Mouse (Mus musculus) midbrain, embryonic 13.5 days (tissue): Measurements from ENCODE around the gene Zfp646. TPM values are rescaled to one million over a fixed set of nuclear protein-coding genes. Genes with fewer than 3 reads are reported as not detected.

ENCODE experiments used
- ATAC-seq: fragments of 200-750 bp; cut with Nextera tagmentation; 2 replicates; pipeline ENCODE4 v1.8.0; 2017; ENCODE audit warnings: mild to moderate bottlenecking, moderate TSS enrichment, moderate library complexity
- H3K27ac ChIP-seq: fragments of 300-500 bp; sonication (generic); 2 replicates; pipeline ENCODE4 v1.5.1; 2015; ENCODE audit warnings: inconsistent platforms, mild to moderate bottlenecking, moderate library complexity
- H3K27me3 ChIP-seq: fragments of 300-500 bp; sonication (generic); 2 replicates; pipeline ENCODE4 v1.6.1; 2015; ENCODE audit warnings: mild to moderate bottlenecking, inconsistent platforms
- H3K36me3 ChIP-seq: fragments of 300-500 bp; sonication (generic); 2 replicates; pipeline ENCODE4 v1.6.1; 2015; ENCODE audit warnings: mild to moderate bottlenecking, inconsistent platforms
- H3K4me1 ChIP-seq: fragments of 300-500 bp; sonication (generic); replicated peaks from 2 replicates; pipeline ENCODE4 v1.6.1; 2015; ENCODE audit warnings: inconsistent platforms
- H3K4me2 ChIP-seq: fragments of 300-500 bp; sonication (generic); replicated peaks from 2 replicates; pipeline ENCODE4 v1.6.1; 2015; ENCODE audit warnings: moderate library complexity, mild to moderate bottlenecking, inconsistent platforms
- H3K4me3 ChIP-seq: fragments of 300-500 bp; sonication (generic); replicated peaks from 2 replicates; pipeline ENCODE4 v1.5.1; 2015; ENCODE audit warnings: mild to moderate bottlenecking, inconsistent platforms
- H3K9ac ChIP-seq: fragments of 300-500 bp; sonication (generic); replicated peaks from 2 replicates; pipeline ENCODE4 v1.6.1; 2015; ENCODE audit warnings: mild to moderate bottlenecking, inconsistent platforms
- H3K9me3 ChIP-seq: fragments of 300-500 bp; sonication (generic); 2 replicates; pipeline ENCODE4 v1.6.1; 2016; ENCODE audit warnings: mild to moderate bottlenecking, inconsistent platforms
- WGBS: fragments of 180-500 bp; shearing (Covaris S2); methylation state at CpG from one replicate; pipeline ENCODE4 v1.1.7; 2015; 5-methylcytosine and 5-hydroxymethylcytosine counted together
- polyA plus RNA-seq: library from polyadenylated mRNA; unstranded; fragments of >200 nt; fragmentation: Nextera tagmentation; extraction: Ambion mirVana; gene quantifications from 2 replicates; pipeline ENCODE4 v1.2.1, GENCODE M21; 2015

Zfp646 gene
- polyA plus RNA-seq, 1 experiment from 2014 or later, result 16.0 TPM

GRCm38 (mm10) chr7:127926846-127927245, 50.8 kb downstream of the Zfp646 start:
- H3K4me1 ChIP-seq, result no peaks in the 10 kb centered on the region
- no peak overlapping the region for H3K27ac ChIP-seq
- no peak overlapping the region for H3K4me3 ChIP-seq
- H3K36me3 ChIP-seq, result peaks cover 57% of the 10 kb centered on the region
- H3K9me3 ChIP-seq, result no peaks in the 10 kb centered on the region
- H3K4me2 ChIP-seq, result no peak overlapping the region
- 90% methylated on average over 11 of the region's 11 CpGs for WGBS
- peaks cover 30% of the 10 kb centered on the region for H3K27me3 ChIP-seq
- H3K9ac ChIP-seq, result no peak overlapping the region
- ATAC-seq, result no peak

- H3K9me3 ChIP-seq, result no peaks in the 10 kb centered on the region
- no peak for ATAC-seq
- peaks cover 30% of the 10 kb centered on the region for H3K27me3 ChIP-seq
- H3K27ac ChIP-seq, result no peak overlapping the region
- H3K36me3 ChIP-seq, result peaks cover 48% of the 10 kb centered on the region
- no peak overlapping the region for H3K4me3 ChIP-seq
- 73% methylated on average over 11 of the region's 11 CpGs for WGBS
- no peak overlapping the region for H3K4me2 ChIP-seq
- H3K4me1 ChIP-seq, result no peaks in the 10 kb centered on the region
- H3K9ac ChIP-seq, result no peak overlapping the region
Measured at GRCm38 (mm10) chr7:127927726-127928125, 51.7 kb downstream of the Zfp646 start.

DNA sequence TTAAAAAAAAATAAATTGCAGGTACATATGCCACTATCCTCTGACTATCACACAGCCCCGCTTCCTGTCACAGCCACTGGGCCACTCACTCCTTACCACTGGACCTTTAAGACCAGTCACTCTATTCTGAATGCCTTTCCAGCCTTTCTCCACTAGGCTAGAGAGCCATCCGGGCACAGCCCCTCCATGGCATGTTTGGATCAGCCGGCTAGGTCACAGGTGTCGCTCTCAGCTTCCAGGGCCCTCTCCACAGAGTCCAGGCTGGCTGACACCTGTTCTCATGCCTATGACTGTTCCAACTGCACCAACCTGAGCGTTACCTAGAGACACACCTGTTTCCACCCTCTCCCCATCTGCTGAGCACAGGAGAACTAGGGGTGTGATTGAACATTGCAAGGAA, 52.6 kb downstream of the Zfp646 start:
- ATAC-seq, result no peak
- no peak overlapping the region for H3K4me2 ChIP-seq
- no peak overlapping the region for H3K27ac ChIP-seq
- peaks cover 39% of the 10 kb centered on the region for H3K36me3 ChIP-seq
- H3K4me3 ChIP-seq, result no peak overlapping the region
- no peaks in the 10 kb centered on the region for H3K9me3 ChIP-seq
- H3K27me3 ChIP-seq, result peaks cover 30% of the 10 kb centered on the region
- 57% methylated on average over 5 of the region's 5 CpGs for WGBS
- H3K4me1 ChIP-seq, result no peaks in the 10 kb centered on the region
- H3K9ac ChIP-seq, result no peak overlapping the region

DNA sequence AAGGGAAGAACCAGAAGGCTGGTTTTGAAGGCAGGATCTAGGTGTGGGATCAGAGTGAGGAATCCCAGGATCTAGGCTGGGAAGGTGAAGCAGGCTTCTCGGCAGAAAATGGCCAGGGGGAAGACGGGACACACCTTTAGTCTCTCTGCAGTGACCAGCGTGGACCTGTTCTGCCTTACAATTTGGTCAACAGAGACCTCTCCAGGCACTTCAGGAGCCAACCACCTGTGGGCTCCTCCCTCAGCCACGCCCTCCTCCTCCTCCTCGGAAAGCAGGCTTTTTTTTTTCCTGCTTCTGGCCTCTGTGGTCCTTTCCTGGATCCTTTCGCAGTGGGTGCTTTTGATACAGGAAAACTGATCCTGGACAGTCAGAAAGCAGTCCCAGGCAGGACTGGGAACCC, 53.9 kb downstream of the Zfp646 start, which contains the start of gene Prss8:
Gene Prss8, minus strand, starts transcription at position 182 of the 400 bp plus-strand sequence.
- Histone ChIP-seq H3K36me3 (peaks cover 26% of the 10 kb centered on the region), H3K27me3 (peaks cover 30% of the 10 kb centered on the region), H3K4me3 (no peak within 1 kb of the TSS; the same call in 1 of the 2 replicates), H3K9me3 (no peaks in the 10 kb centered on the region), H3K9ac (no peak within 1 kb of the TSS; the same call in 1 of the 2 replicates), H3K4me1 (peaks cover 9% of the 10 kb centered on the region), H3K4me2 (no peak within 1 kb of the TSS), H3K27ac (no peak within 1 kb of the TSS)
- ATAC-seq, result no peak
- WGBS, result 9% methylated on average over 6 of the region's 6 CpGs

DNA sequence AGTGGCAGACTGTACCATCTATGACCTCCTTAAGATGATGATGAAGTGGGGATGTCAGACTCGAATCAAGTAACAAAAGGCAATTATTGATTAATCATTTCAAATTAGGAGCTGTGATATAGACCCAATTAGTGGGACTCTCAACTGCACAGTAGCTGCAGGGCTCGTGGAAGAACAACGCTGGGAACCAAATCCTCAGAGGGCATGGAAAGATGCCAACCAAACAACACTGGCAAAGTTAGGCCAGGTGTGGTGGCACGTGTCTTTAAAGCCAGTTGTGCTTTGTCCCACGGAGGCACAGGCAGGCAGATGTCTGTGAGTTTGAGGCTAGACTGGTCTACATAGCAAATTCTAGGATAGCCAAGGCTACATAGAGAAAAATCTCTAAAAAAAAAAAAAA, 54.6 kb downstream of the Zfp646 start:
- Histone ChIP-seq H3K4me2 (no peak overlapping the region), H3K4me1 (peaks cover 10% of the 10 kb centered on the region), H3K4me3 (no peak overlapping the region), H3K36me3 (peaks cover 19% of the 10 kb centered on the region), H3K27me3 (peaks cover 30% of the 10 kb centered on the region), H3K27ac (no peak overlapping the region), H3K9ac (no peak overlapping the region), H3K9me3 (no peaks in the 10 kb centered on the region)
- WGBS, result 75% methylated on average over 5 of the region's 5 CpGs
- no peak for ATAC-seq

DNA sequence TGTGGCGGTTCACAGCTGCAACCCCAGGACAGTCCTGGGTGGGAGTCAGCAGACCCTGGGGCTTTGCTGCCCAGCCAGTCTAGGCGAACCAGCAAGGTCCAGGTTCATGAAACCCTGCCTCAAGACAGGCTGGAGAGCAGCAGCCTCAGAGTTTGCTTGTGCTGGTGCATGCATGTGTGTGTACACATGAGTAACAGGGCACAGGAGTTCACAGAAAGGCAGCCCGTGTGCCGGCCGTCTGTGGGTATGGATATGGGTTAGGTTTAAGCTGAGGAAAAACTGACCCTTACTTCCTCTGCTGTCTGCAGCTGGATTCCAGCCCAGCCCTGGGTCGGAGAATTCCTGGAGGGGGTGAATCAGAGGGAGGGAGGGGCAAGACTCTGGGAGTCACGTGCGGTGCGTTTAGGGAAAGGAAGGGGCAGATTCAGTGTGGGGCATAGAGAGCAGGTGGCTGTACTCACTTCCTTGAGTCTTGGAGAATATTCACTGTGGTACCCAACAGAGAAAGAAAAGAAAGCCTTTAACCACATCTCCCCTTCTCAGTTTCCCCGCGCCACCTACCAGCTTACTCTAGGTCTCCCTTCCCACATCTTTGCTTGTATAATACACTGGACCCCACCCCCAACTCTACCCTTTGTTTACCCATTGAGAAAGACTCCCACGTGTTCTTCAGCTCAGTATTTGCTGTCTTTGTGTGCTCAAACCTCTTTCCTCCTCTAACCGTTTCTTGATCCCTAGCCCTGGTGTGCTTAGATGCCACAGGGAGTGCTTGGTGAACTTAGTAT, 55.5 kb downstream of the Zfp646 start:
- H3K4me3 ChIP-seq, result no peak overlapping the region
- no peak for ATAC-seq
- H3K27me3 ChIP-seq, result peaks cover 33% of the 10 kb centered on the region
- no peak overlapping the region for H3K27ac ChIP-seq
- no peak overlapping the region for H3K9ac ChIP-seq
- H3K4me2 ChIP-seq, result no peak overlapping the region
- H3K9me3 ChIP-seq, result no peaks in the 10 kb centered on the region
- 32% methylated on average over 13 of the region's 13 CpGs for WGBS
- peaks cover 18% of the 10 kb centered on the region for H3K4me1 ChIP-seq
- peaks cover 10% of the 10 kb centered on the region for H3K36me3 ChIP-seq

- H3K4me3 ChIP-seq, result no peak overlapping the region
- peaks cover 19% of the 10 kb centered on the region for H3K4me1 ChIP-seq
- H3K9me3 ChIP-seq, result no peaks in the 10 kb centered on the region
- WGBS, result 15% methylated on average over 13 of the region's 13 CpGs
- H3K4me2 ChIP-seq, result no peak overlapping the region
- H3K9ac ChIP-seq, result 0 out of 2 replicates have a peak overlapping the region, but pooled peaks have one; percentile 37
- no peak overlapping the region for H3K27ac ChIP-seq
- H3K27me3 ChIP-seq, result peaks cover 34% of the 10 kb centered on the region
- ATAC-seq, result no peak
- 0 out of 2 replicates have a peak, but pooled peaks cover under 1% of the 10 kb centered on the region for H3K36me3 ChIP-seq
Measured at GRCm38 (mm10) chr7:127932273-127933031, 56.4 kb downstream of the Zfp646 start.

DNA sequence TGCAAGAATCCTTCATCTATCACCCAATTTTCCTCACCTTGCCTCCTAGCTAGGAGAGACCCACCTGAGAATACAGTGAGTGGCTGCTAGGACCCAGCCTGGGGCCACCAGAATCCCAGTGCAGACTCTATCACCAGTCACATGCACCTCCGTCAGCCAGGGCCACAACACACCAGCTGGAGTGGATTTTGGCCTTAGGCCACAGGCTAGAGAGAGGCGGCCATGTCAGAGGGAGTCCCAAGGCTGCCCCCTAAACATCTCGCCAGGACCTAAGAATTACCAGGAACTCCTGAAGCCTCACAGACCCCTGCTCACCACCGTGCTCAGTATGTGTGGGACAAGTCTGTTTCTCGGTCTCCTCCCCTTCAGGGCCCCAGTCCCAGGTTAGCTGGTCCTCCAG, 58.1 kb downstream of the Zfp646 start:
- peaks cover 19% of the 10 kb centered on the region for H3K27me3 ChIP-seq
- H3K9me3 ChIP-seq, result no peaks in the 10 kb centered on the region
- no peaks in the 10 kb centered on the region for H3K36me3 ChIP-seq
- H3K4me3 ChIP-seq, result no peak overlapping the region
- WGBS, result 91% methylated on average over 5 of the region's 5 CpGs
- peaks cover 19% of the 10 kb centered on the region for H3K4me1 ChIP-seq
- H3K27ac ChIP-seq, result no peak overlapping the region
- no peak for ATAC-seq
- H3K4me2 ChIP-seq, result no peak overlapping the region
- H3K9ac ChIP-seq, result 0 out of 2 replicates have a peak overlapping the region, but pooled peaks have one; percentile 1

GRCm38 (mm10) chr7:127935028-127935722, 59.2 kb downstream of the Zfp646 start:
- Histone ChIP-seq H3K4me2 (peak overlapping the region; percentile 83), H3K4me3 (peak overlapping the region; percentile 70), H3K9me3 (no peaks in the 10 kb centered on the region), H3K27me3 (peaks cover 9% of the 10 kb centered on the region), H3K36me3 (no peaks in the 10 kb centered on the region), H3K27ac (peak overlapping the region; percentile 74), H3K4me1 (peaks cover 19% of the 10 kb centered on the region), H3K9ac (peak overlapping the region; percentile 86)
- peak; percentile 95 for ATAC-seq
- 7% methylated on average over 32 of the region's 32 CpGs for WGBS
